Mouse (Mus musculus) gastrocnemius, postnatal 10 days (tissue): ENCODE data around the gene Ltbr. TPM values are rescaled to one million over a fixed set of nuclear protein-coding genes. Genes with fewer than 3 reads are reported as not detected.
A peak's percentile ranks its signal among the peaks of the same experiment; 100 is the strongest.

Source experiments
- DNase-seq: peaks from one replicate; pipeline ENCODE4 v3.0.0; 2021; ENCODE audit warnings: mixed read lengths
- total RNA-seq, 2 experiments: library from RNA; stranded (reverse); gene quantifications; 2 replicates each; pipeline ENCODE4 v1.2.3; 2021

Ltbr gene
- total RNA-seq, 2 experiments from 2014 or later, result 34.0 to 36.1 TPM

- DNase-seq, result no peak
Measured at GRCm38 (mm10) chr6:125345625-125346024, 31.9 kb upstream of the Ltbr start.

- DNase-seq, result no peak
Measured at GRCm38 (mm10) chr6:125344866-125345265, 31.2 kb upstream of the Ltbr start.

- DNase-seq, result no peak
Measured at GRCm38 (mm10) chr6:125344084-125344483, 30.4 kb upstream of the Ltbr start.

- DNase-seq, result no peak
Measured at GRCm38 (mm10) chr6:125342198-125342597, 28.5 kb upstream of the Ltbr start.

- DNase-seq, result no peak
Measured at GRCm38 (mm10) chr6:125340244-125340643, 26.6 kb upstream of the Ltbr start.

- DNase-seq, result no peak
Measured at GRCm38 (mm10) chr6:125338791-125339660, 25.3 kb upstream of the Ltbr start.

GRCm38 (mm10) chr6:125334356-125334755, 20.7 kb upstream of the Ltbr start:
- no peak for DNase-seq

- no peak for DNase-seq
Measured at GRCm38 (mm10) chr6:125333112-125333899, 19.6 kb upstream of the Ltbr start.

- peak; percentile 86 for DNase-seq
Measured at GRCm38 (mm10) chr6:125330626-125331326, 17.1 kb upstream of the Ltbr start.

- DNase-seq, result no peak
Measured at GRCm38 (mm10) chr6:125328243-125328642, 14.6 kb upstream of the Ltbr start.

GRCm38 (mm10) chr6:125325337-125325736, 11.7 kb upstream of the Ltbr start:
- no peak for DNase-seq

GRCm38 (mm10) chr6:125323547-125323946, 9.9 kb upstream of the Ltbr start:
- DNase-seq, result no peak

GRCm38 (mm10) chr6:125322794-125323193, 9.1 kb upstream of the Ltbr start:
- DNase-seq, result no peak

GRCm38 (mm10) chr6:125321114-125321855, 7.6 kb upstream of the Ltbr start:
- DNase-seq, result no peak

GRCm38 (mm10) chr6:125320323-125320722, 6.6 kb upstream of the Ltbr start, which contains the start of gene Scnn1a:
Gene Scnn1a, plus strand, starts transcription at chr6:125320659.
- no peak for DNase-seq

- DNase-seq, result no peak
Measured at GRCm38 (mm10) chr6:125319919-125320296, 6.2 kb upstream of the Ltbr start.

GRCm38 (mm10) chr6:125318981-125319918, 5.6 kb upstream of the Ltbr start:
- DNase-seq, result no peak

GRCm38 (mm10) chr6:125317077-125317476, 3.4 kb upstream of the Ltbr start:
- DNase-seq, result no peak

- DNase-seq, result no peak
Measured at GRCm38 (mm10) chr6:125314746-125315145, 1.1 kb upstream of the Ltbr start.

GRCm38 (mm10) chr6:125314231-125314563, 512 bp upstream of the Ltbr start:
- DNase-seq, result no peak
